Mouse (Mus musculus) forebrain, embryonic 14.5 days (tissue): ENCODE data around the gene Atg101. TPM values are rescaled to one million over a fixed set of nuclear protein-coding genes. Genes with fewer than 3 reads are reported as not detected.

Source experiments
- ATAC-seq: fragments of 200-750 bp; cut with Nextera tagmentation; 2 replicates; pipeline ENCODE4 v1.8.0; 2017; ENCODE audit warnings: mild to moderate bottlenecking, moderate library complexity
- DNase-seq: peaks from one replicate; pipeline ENCODE4 v3.0.0-alpha.2; 2015; ENCODE audit warnings: low spot score
- H3K27ac ChIP-seq: fragments of 300-500 bp; sonication (generic); 2 replicates; pipeline ENCODE4 v1.5.1; 2014; ENCODE audit warnings: low read depth, mild to moderate bottlenecking, control low read depth, low read length, moderate library complexity
- H3K27me3 ChIP-seq: fragments of 300-500 bp; sonication (generic); replicated peaks from 2 replicates; pipeline ENCODE4 v1.6.1; 2014; ENCODE audit warnings: low read length, control low read depth, mixed read lengths; ENCODE audit not compliant: control insufficient read depth, insufficient read depth
- H3K36me3 ChIP-seq: fragments of 300-500 bp; sonication (generic); 2 replicates; pipeline ENCODE4 v1.6.1; 2014; ENCODE audit warnings: low read length, control low read depth; ENCODE audit not compliant: control insufficient read depth, insufficient read depth
- H3K4me1 ChIP-seq: fragments of 300-500 bp; sonication (generic); 2 replicates; pipeline ENCODE4 v1.6.1; 2014; ENCODE audit warnings: antibody characterized with exemption, low read length, control low read depth; ENCODE audit not compliant: control insufficient read depth, insufficient read depth
- H3K4me2 ChIP-seq: fragments of 300-500 bp; sonication (generic); 2 replicates; pipeline ENCODE4 v1.6.1; 2014; ENCODE audit warnings: mild to moderate bottlenecking, control low read depth, low read length
- H3K4me3 ChIP-seq: fragments of 300-500 bp; sonication (generic); 2 replicates; pipeline ENCODE4 v1.5.1; 2014; ENCODE audit warnings: low read depth, low read length, control low read depth
- H3K9ac ChIP-seq: fragments of 300-500 bp; sonication (generic); 2 replicates; pipeline ENCODE4 v1.6.1; 2014; ENCODE audit warnings: mild to moderate bottlenecking, low read length, control low read depth, moderate library complexity
- H3K9me3 ChIP-seq: fragments of 300-500 bp; sonication (generic); replicated peaks from 2 replicates; pipeline ENCODE4 v1.6.1; 2016; ENCODE audit warnings: low read length, control low read depth, mixed read lengths; ENCODE audit not compliant: control insufficient read depth
- WGBS: fragments of 180-500 bp; shearing (Covaris S2); extraction: QIAGEN DNeasy Blood & Tissue Kit; methylation state at CpG from one replicate; pipeline ENCODE4 v1.1.7; 2014; 5-methylcytosine and 5-hydroxymethylcytosine counted together
- polyA plus RNA-seq: library from polyadenylated mRNA; unstranded; fragments of >200 nt; fragmentation: Nextera tagmentation; extraction: Ambion mirVana; gene quantifications from 2 replicates; pipeline ENCODE4 v1.2.1, GENCODE M21; 2014

Atg101 gene
- polyA plus RNA-seq = 82.3 and 83.1 TPM in 2 replicates

- Histone ChIP-seq H3K27me3 (no peaks in the 10 kb centered on the region), H3K9me3 (no peaks in the 10 kb centered on the region), H3K36me3 (peaks cover 31% of the 10 kb centered on the region), H3K27ac (peak within 1 kb of the TSS; percentile 76), H3K9ac (peak within 1 kb of the TSS; percentile 72), H3K4me1 (peaks cover 5% of the 10 kb centered on the region; the same call in 1 of the 2 replicates), H3K4me3 (peak within 1 kb of the TSS; percentile 64), H3K4me2 (peak within 1 kb of the TSS; percentile 93)
- DNase-seq (peak; percentile 94), ATAC-seq (peak; percentile 96)
- under 1% methylated on average over 61 of the region's 61 CpGs for WGBS
These were observed at the start of gene Atg101 for GRCm38 (mm10) chr15:101283911-101284750. TSS of gene Atg101 (plus strand) at chr15:101284272.

DNA sequence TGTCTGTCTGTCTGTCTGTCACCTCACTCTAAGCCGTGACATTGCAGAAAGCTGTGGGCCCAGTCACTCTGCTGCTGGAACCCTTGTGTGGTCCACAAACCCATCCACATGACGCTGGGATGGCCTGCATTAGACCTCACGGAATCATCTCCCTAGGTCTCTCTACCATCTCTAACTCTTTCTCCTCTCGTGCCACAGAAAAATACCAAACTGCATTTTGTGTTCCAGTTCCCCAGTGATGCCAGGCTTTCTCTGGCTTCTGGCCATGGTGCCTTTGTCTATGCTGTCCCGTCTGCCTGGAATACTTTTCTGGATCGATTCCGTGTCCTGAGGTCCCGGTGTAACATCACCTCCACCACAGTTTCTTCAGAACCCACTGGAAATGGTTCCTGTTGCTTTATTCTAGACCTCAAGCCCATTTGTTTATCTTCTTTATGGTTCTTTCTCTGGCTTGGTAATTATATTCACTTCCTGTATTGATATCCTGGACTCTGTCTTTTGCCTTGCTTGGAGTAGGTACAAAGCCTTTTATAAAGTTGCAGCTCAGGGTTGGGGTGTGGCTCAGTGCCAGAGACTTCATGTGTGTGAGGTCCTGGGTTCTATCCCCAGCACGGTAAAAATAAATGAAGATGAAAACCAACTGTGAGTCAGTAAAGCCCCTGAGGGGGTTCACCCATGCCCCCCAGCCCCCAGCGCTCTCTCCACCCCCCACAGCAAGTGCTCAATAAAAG is 49.3 kb upstream of the Atg101 start:
- WGBS = 56% methylated on average over 10 of the region's 10 CpGs
- ATAC-seq (no peak), DNase-seq (no peak)
- peaks cover 4% of the 10 kb centered on the region; the same call in 1 of the 2 replicates for H3K4me1 ChIP-seq
- H3K9me3 ChIP-seq = no peaks in the 10 kb centered on the region
- no peak overlapping the region for H3K4me2 ChIP-seq
- 0 out of 2 replicates have a peak, but pooled peaks cover 5% of the 10 kb centered on the region for H3K36me3 ChIP-seq
- H3K4me3 ChIP-seq = no peak overlapping the region
- H3K9ac ChIP-seq = no peak overlapping the region
- H3K27ac ChIP-seq = no peak overlapping the region
- H3K27me3 ChIP-seq = 0 out of 2 replicates have a peak, but pooled peaks cover 2% of the 10 kb centered on the region

DNA sequence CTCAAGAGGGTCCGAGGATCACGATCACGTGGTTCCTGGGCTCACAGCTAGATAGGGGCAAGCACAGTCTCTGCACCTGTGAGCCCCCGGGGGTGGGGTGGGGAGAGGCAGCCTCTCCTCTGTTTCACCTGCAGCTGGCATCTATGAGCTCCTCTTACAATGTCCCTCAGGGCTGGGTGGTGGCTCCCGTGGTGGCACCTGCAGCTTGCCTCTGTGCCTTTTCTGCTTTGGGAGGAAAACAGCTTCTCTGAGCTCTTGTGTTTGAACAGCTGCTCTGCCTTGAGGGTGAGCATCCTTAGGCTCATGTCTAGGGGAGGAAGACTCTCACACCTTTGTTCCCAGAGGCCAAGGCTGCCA is 48.8 kb upstream of the Atg101 start:
- Histone ChIP-seq H3K9ac (no peak overlapping the region), H3K4me1 (peaks cover 4% of the 10 kb centered on the region; the same call in 1 of the 2 replicates), H3K27me3 (0 out of 2 replicates have a peak, but pooled peaks cover 2% of the 10 kb centered on the region), H3K4me2 (no peak overlapping the region), H3K36me3 (0 out of 2 replicates have a peak, but pooled peaks cover 5% of the 10 kb centered on the region), H3K27ac (no peak overlapping the region), H3K9me3 (no peaks in the 10 kb centered on the region), H3K4me3 (no peak overlapping the region)
- no peak for DNase-seq
- WGBS = 34% methylated on average over 5 of the region's 5 CpGs
- ATAC-seq = no peak

DNA sequence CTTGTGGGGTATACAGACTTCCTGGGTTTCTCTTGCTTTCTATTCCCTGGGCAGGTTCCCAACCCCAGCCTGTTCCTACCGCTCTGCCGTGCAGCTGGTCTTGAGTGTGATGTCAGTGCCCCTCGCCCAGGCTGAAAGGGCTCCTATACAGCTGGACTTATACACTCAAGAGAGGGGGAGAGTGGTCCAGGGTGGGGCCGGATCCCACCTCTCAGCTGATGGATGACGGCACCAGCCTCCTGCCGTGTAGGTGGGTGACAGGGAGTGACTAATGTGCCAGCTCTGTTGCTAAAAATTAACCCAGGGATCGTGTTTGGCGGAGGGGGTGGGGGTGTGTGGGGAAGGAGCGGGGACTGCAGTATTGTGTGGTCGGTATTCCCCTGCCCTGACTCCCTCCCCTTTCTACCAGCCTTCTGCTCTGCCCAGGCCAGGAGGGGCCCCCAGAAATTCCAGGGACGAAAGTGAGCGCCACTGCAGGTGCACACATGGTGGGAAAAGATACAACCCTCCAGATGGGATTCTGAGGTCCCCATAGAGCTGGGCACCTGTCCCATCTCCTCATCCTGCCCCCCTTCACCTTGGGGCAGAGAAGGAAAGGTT is 48.2 kb upstream of the Atg101 start:
- H3K4me2 ChIP-seq = no peak overlapping the region
- no peaks in the 10 kb centered on the region for H3K9me3 ChIP-seq
- H3K27me3 ChIP-seq = 0 out of 2 replicates have a peak, but pooled peaks cover 2% of the 10 kb centered on the region
- peak overlapping the region; percentile 21; the same call in 1 of the 2 replicates for H3K9ac ChIP-seq
- no peak overlapping the region for H3K27ac ChIP-seq
- no peak for ATAC-seq
- peaks cover 4% of the 10 kb centered on the region; the same call in 1 of the 2 replicates for H3K4me1 ChIP-seq
- DNase-seq = no peak
- no peak overlapping the region for H3K4me3 ChIP-seq
- WGBS = 48% methylated on average over 12 of the region's 12 CpGs
- H3K36me3 ChIP-seq = 0 out of 2 replicates have a peak, but pooled peaks cover under 1% of the 10 kb centered on the region

GRCm38 (mm10) chr15:101236878-101237277 is 47.2 kb upstream of the Atg101 start:
- no peak overlapping the region for H3K4me2 ChIP-seq
- 3% methylated on average over 3 of the region's 3 CpGs for WGBS
- ATAC-seq (no peak), DNase-seq (no peak)
- no peak overlapping the region for H3K9ac ChIP-seq
- H3K36me3 ChIP-seq = no peaks in the 10 kb centered on the region
- 0 out of 2 replicates have a peak, but pooled peaks cover 2% of the 10 kb centered on the region for H3K27me3 ChIP-seq
- no peak overlapping the region for H3K4me3 ChIP-seq
- H3K4me1 ChIP-seq = peaks cover 4% of the 10 kb centered on the region
- H3K27ac ChIP-seq = no peak overlapping the region
- H3K9me3 ChIP-seq = no peaks in the 10 kb centered on the region

DNA sequence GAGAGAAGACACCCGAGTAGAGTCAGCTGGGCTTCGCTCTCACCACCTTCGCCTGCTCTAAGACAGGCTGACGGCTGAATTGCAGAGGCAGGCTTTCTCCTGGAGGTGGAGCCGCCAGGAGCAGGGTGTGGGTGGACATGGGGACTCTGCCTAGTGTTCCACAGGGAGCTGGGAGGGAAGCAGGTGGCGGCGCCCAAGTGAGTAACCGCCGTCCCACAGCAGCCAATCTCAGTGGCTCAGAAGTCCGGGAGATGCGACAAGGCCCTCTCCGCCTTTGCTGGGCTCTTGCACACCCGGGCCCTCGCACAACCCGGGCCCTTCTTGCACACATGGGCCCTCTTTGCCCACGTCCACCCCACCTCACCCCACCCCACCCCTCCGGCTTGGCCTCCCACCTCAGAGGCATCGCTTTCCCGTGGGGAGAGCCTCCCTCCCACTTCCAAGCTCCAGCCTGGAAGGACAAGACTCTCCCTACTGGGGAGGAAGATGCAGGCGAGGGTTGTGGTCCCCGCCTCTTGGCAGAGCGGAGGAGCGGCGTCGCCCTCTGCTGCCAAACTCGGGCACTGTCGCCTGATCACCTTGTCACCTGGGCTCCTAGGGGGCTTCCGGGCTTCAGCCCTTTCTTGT is 45.1 kb upstream of the Atg101 start:
- Histone ChIP-seq H3K4me3 (peak overlapping the region; percentile 16), H3K4me2 (peak overlapping the region; percentile 50), H3K9ac (peak overlapping the region; percentile 49), H3K9me3 (no peaks in the 10 kb centered on the region), H3K27me3 (0 out of 2 replicates have a peak, but pooled peaks cover 2% of the 10 kb centered on the region), H3K4me1 (peaks cover 4% of the 10 kb centered on the region), H3K27ac (no peak overlapping the region), H3K36me3 (no peaks in the 10 kb centered on the region)
- ATAC-seq (peak; percentile 55), DNase-seq (peak; percentile 67)
- WGBS = 5% methylated on average over 28 of the region's 28 CpGs

DNA sequence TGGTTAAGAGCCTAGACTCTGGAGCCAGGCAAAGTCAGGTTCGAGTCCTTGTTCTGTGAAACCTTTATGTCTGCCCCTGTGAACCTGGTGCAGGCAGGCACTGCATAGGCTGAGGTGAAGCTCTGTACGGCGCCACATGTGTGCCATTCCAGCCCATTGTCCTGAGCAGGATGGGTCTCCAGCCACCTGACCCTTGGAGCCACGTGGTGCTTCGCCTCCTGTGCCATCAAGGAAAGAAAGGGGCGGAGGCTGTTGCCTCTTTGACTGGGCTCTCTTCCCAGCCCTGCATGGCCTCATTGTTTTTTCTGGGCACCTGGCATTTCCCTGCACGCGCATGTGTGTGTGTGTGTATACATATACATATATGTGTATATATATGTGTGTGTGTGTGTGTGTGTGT is 44.3 kb upstream of the Atg101 start:
- Histone ChIP-seq H3K4me2 (no peak overlapping the region), H3K4me3 (no peak overlapping the region), H3K9me3 (no peaks in the 10 kb centered on the region), H3K9ac (no peak overlapping the region), H3K36me3 (no peaks in the 10 kb centered on the region), H3K27me3 (0 out of 2 replicates have a peak, but pooled peaks cover 2% of the 10 kb centered on the region), H3K27ac (no peak overlapping the region), H3K4me1 (peaks cover 4% of the 10 kb centered on the region)
- DNase-seq = no peak
- no peak for ATAC-seq
- WGBS = 59% methylated on average over 8 of the region's 8 CpGs

DNA sequence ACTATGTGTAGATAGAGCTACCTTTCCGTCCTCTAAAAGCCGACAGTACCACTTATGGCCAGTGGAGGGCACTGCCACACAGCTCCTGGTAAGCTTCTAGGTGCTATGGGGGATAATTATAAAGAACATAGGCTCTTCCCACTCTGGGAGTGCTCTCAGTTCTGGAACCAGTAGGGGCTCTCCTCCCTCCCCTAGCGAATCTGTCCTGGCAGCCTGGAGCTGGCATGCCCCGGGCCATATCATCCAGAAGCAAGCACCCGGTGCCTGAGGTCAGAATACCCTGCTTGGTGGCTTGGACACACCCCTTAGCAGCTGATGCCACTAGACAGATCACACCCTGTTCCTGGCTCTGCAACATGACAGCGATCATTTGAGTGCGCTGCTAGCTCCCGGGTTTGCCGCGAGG is 43.3 kb upstream of the Atg101 start:
- no peak overlapping the region for H3K27ac ChIP-seq
- H3K4me1 ChIP-seq = peaks cover 2% of the 10 kb centered on the region; the same call in 1 of the 2 replicates
- 0 out of 2 replicates have a peak, but pooled peaks cover 2% of the 10 kb centered on the region for H3K27me3 ChIP-seq
- peak overlapping the region; percentile 36 for H3K4me2 ChIP-seq
- ATAC-seq (peak; percentile 65; the same call in 1 of the 2 replicates), DNase-seq (peak; percentile 91)
- WGBS = 10% methylated on average over 10 of the region's 10 CpGs
- H3K9me3 ChIP-seq = no peaks in the 10 kb centered on the region
- H3K9ac ChIP-seq = peak overlapping the region; percentile 26
- 0 out of 2 replicates have a peak overlapping the region, but pooled peaks have one; percentile 11 for H3K4me3 ChIP-seq
- H3K36me3 ChIP-seq = no peaks in the 10 kb centered on the region
